Mouse (Mus musculus) MEL (cell line): ENCODE results near the gene Nlgn1.

Source experiments
- CTCF ChIP-seq, 3 experiments: IDR thresholded peaks in 2 of 3; conservative IDR thresholded peaks in 1 of 3; 2 replicates each; pipeline ENCODE4 v1.5.1; 2011 to 2012; ENCODE audit warnings: low read length in 3 of 3, low read depth in 2 of 3, mild to moderate bottlenecking in 2 of 3, improper control_type of control experiment in 1 of 3, inconsistent platforms in 1 of 3, mixed read lengths in 1 of 3, moderate library complexity in 1 of 3; ENCODE audit not compliant: control insufficient read depth in 1 of 3, insufficient read depth in 1 of 3, poor library complexity in 1 of 3, severe bottlenecking in 1 of 3
- EP300 ChIP-seq, 2 experiments: IDR thresholded peaks; 2 replicates each; pipeline ENCODE4 v1.6.1; 2011; ENCODE audit warnings: improper control_type of control experiment in 2 of 2, low read length in 2 of 2, low read depth in 1 of 2, mild to moderate bottlenecking in 1 of 2
- GATA1 ChIP-seq: IDR thresholded peaks from 2 replicates; pipeline ENCODE4 v1.6.1; 2011; ENCODE audit warnings: low read depth, low read length, improper control_type of control experiment
- KAT2A ChIP-seq: conservative IDR thresholded peaks from 2 replicates; pipeline ENCODE4 v1.6.1; 2012; ENCODE audit warnings: low read depth, low read length, improper control_type of control experiment, inconsistent platforms
- MAX ChIP-seq: IDR thresholded peaks from 2 replicates; pipeline ENCODE4 v1.6.1; 2011; ENCODE audit warnings: low read length, improper control_type of control experiment
- POLR2AphosphoS2 ChIP-seq: IDR thresholded peaks from 2 replicates; pipeline ENCODE4 v1.6.1; 2011; ENCODE audit warnings: low read length, improper control_type of control experiment
- TCF12 ChIP-seq: IDR thresholded peaks from 2 replicates; pipeline ENCODE4 v1.6.1; 2014; ENCODE audit warnings: low read depth, mild to moderate bottlenecking, inconsistent platforms, low read length, improper control_type of control experiment, moderate library complexity
- USF1 ChIP-seq: IDR thresholded peaks from 2 replicates; pipeline ENCODE4 v1.6.1; 2014; ENCODE audit warnings: low read depth, mild to moderate bottlenecking, inconsistent platforms, low read length, improper control_type of control experiment, moderate library complexity
- ZC3H11A ChIP-seq: IDR thresholded peaks from 2 replicates; pipeline ENCODE4 v1.6.1; 2012; ENCODE audit warnings: low read depth, mild to moderate bottlenecking, inconsistent platforms, low read length, improper control_type of control experiment

- TF ChIP-seq CTCF (IDR thresholded peaks at IDR 0.05 in 2 of 3, conservative IDR thresholded peaks at IDR 0.05 in 1 of 3; ENCODE audit: control insufficient read depth in 1 of 3, insufficient read depth in 1 of 3, low read depth in 2 of 3, low read length in 3 of 3, poor library complexity in 1 of 3, severe bottlenecking in 1 of 3) = no peak
- no peak for TF ChIP-seq TCF12
- no peak for TF ChIP-seq KAT2A
- no peak for TF ChIP-seq POLR2AphosphoS2
- TF ChIP-seq GATA1 = no peak
- no peak for TF ChIP-seq MAX
- TF ChIP-seq EP300 (IDR thresholded peaks at IDR 0.05; ENCODE audit: low read depth in 1 of 2, low read length in 2 of 2) = no peak
- TF ChIP-seq ZC3H11A = no peak
- TF ChIP-seq USF1 = no peak
These were observed 463.1 kb downstream of the Nlgn1 start for GRCm38 (mm10) chr3:25869161-25869560.
